Mouse (Mus musculus): ENCODE measurements around the gene Slc25a45.

Gene Slc25a45

DNA sequence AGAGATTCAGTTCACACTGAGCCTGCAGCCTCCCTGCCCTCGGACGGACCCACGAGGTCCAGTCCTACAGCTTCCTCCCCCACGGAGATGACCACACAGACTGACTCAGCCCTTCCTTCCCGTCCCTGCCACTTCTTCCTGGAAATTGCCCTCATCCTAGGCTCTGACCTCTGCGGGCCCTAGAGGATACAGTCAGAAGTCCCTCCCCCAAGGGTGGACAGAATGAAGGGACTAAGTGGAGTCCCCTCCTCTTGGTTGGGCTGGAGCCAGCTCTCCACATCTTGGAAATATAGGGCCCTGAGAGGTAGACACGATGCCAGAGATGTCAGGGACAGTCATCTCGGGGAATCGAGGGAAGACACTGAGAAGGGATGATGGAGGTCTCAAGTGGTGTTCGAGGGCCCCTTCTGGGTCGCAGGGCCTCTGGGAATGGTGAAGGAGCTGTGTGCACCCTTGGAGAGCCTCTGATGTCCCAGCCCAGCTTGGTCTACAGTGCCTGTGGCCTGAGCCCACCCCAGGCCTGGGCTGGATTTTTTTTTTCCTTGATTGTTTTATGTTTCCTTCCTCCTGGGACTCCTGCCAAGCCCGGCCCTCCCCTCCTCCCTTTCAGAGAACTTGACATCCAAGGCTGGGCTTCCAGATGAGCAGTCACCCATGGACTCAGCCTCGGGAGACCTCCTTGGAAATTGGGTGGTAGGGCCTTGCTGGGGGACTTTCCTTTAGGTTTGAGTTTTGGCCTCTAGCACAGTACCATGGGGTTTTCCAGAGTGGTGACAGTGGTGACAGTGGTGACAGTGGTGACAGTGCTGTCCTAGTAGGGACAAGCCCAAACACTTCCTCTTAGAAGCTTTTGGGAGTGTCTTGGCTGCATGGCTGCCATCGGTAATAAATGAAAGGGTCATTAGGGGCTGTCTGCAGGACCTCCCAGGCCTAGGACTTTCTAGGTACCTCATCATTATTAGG is 52.3 kb downstream of the Slc25a45 start:
- no peak for DNase-seq (ENCODE audit: low spot score in 2 of 2)

DNA sequence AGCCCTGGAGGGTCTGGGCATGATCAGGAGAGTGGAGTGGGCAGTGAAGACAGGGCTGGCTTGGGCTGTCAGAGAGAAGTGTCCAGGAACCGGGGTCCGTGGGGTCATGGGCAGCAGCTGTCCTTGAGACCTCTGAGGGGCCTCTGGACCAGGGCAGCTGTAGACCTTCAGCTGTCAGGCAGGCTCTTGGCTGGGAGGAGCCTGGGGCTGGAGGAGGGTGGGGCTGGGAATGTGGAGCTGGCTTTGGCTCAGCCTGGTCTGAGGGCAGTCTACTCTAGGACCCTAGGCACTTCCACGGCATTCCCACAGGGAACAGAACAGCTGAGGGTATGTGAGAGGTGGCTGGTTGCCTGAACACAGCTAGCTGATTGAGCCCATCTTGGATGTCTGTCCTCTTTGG is 57.7 kb downstream of the Slc25a45 start:
- DNase-seq (ENCODE audit: low spot score in 2 of 2): no peak
